Mouse (Mus musculus) intestine, embryonic 15.5 days (tissue): ENCODE data around the gene Tbx2. TPM values are rescaled to one million over a fixed set of nuclear protein-coding genes. Genes with fewer than 3 reads are reported as not detected.
A peak's percentile ranks its signal among the peaks of the same experiment; 100 is the strongest.

Experiments
- ATAC-seq: fragments of 200-750 bp; cut with Nextera tagmentation; 2 replicates; pipeline ENCODE4 v1.8.0; 2017; ENCODE audit warnings: moderate TSS enrichment, moderate library complexity
- H3K27ac ChIP-seq: fragments of 300-500 bp; sonication (generic); 2 replicates; pipeline ENCODE4 v1.5.1; 2015; ENCODE audit warnings: mild to moderate bottlenecking, inconsistent platforms
- H3K27me3 ChIP-seq: fragments of 300-500 bp; sonication (generic); replicated peaks from 2 replicates; pipeline ENCODE4 v1.6.1; 2015; ENCODE audit warnings: inconsistent platforms
- H3K36me3 ChIP-seq: fragments of 300-500 bp; sonication (generic); 2 replicates; pipeline ENCODE4 v1.6.1; 2015; ENCODE audit warnings: inconsistent platforms
- H3K4me1 ChIP-seq: fragments of 300-500 bp; sonication (generic); replicated peaks from 2 replicates; pipeline ENCODE4 v1.6.1; 2015; ENCODE audit warnings: inconsistent platforms
- H3K4me2 ChIP-seq: fragments of 300-500 bp; sonication (generic); replicated peaks from 2 replicates; pipeline ENCODE4 v1.6.1; 2015; ENCODE audit warnings: mild to moderate bottlenecking, inconsistent platforms
- H3K4me3 ChIP-seq: fragments of 300-500 bp; sonication (generic); replicated peaks from 2 replicates; pipeline ENCODE4 v1.5.1; 2015; ENCODE audit warnings: inconsistent platforms
- H3K9ac ChIP-seq: fragments of 300-500 bp; sonication (generic); 2 replicates; pipeline ENCODE4 v1.6.1; 2015; ENCODE audit warnings: inconsistent platforms
- H3K9me3 ChIP-seq: fragments of 300-500 bp; sonication (generic); 2 replicates; pipeline ENCODE4 v1.6.1; 2016; ENCODE audit warnings: inconsistent platforms
- WGBS: fragments of 180-500 bp; shearing (Covaris S2); methylation state at CpG from one replicate; pipeline ENCODE4 v1.1.7; 2015; 5-methylcytosine and 5-hydroxymethylcytosine counted together
- polyA plus RNA-seq: library from polyadenylated mRNA; unstranded; fragments of >200 nt; fragmentation: Nextera tagmentation; extraction: Ambion mirVana; gene quantifications from 2 replicates; pipeline ENCODE4 v1.2.1, GENCODE M21; 2015

Gene Tbx2
- polyA plus RNA-seq, 1 experiment from 2014 or later = 5.6 TPM

- peaks cover 20% of the 10 kb centered on the region for H3K4me1 ChIP-seq
- H3K27me3 ChIP-seq = peaks cover 70% of the 10 kb centered on the region
- H3K9me3 ChIP-seq = no peaks in the 10 kb centered on the region
- H3K9ac ChIP-seq = no peak within 1 kb of the TSS
- H3K4me3 ChIP-seq = no peak within 1 kb of the TSS
- no peaks in the 10 kb centered on the region for H3K36me3 ChIP-seq
- no peak within 1 kb of the TSS for H3K4me2 ChIP-seq
- WGBS = 29% methylated on average over 21 of the region's 28 CpGs
- no peak within 1 kb of the TSS for H3K27ac ChIP-seq
- ATAC-seq = no peak
These were observed 53.5 kb downstream of the Tbx2 start, which contains the start of gene Tbx4 for GRCm38 (mm10) chr11:85885665-85886428. TSS of gene Tbx4 (plus strand) at chr11:85886422.

- H3K9me3 ChIP-seq = no peaks in the 10 kb centered on the region
- no peak overlapping the region for H3K4me3 ChIP-seq
- peaks cover 20% of the 10 kb centered on the region for H3K4me1 ChIP-seq
- H3K9ac ChIP-seq = no peak overlapping the region
- WGBS = 7% methylated on average over 22 of the region's 22 CpGs
- H3K36me3 ChIP-seq = no peaks in the 10 kb centered on the region
- no peak overlapping the region for H3K4me2 ChIP-seq
- ATAC-seq = no peak
- peaks cover 76% of the 10 kb centered on the region for H3K27me3 ChIP-seq
- no peak overlapping the region for H3K27ac ChIP-seq
These were observed 54.1 kb downstream of the Tbx2 start for GRCm38 (mm10) chr11:85886429-85886785.

GRCm38 (mm10) chr11:85887273-85887672, 54.9 kb downstream of the Tbx2 start:
- Histone ChIP-seq H3K27ac (no peak overlapping the region), H3K4me3 (no peak overlapping the region), H3K4me1 (peaks cover 20% of the 10 kb centered on the region), H3K36me3 (no peaks in the 10 kb centered on the region), H3K9me3 (no peaks in the 10 kb centered on the region), H3K4me2 (no peak overlapping the region), H3K9ac (no peak overlapping the region), H3K27me3 (peaks cover 81% of the 10 kb centered on the region)
- 28% methylated on average over 6 of the region's 6 CpGs for WGBS
- ATAC-seq = no peak

GRCm38 (mm10) chr11:85887801-85888450, 55.6 kb downstream of the Tbx2 start:
- 9% methylated on average over 17 of the region's 17 CpGs for WGBS
- Histone ChIP-seq H3K27ac (no peak overlapping the region), H3K36me3 (no peaks in the 10 kb centered on the region), H3K4me3 (0 out of 2 replicates have a peak overlapping the region, but pooled peaks have one; percentile 6), H3K9me3 (no peaks in the 10 kb centered on the region), H3K9ac (no peak overlapping the region), H3K4me1 (peaks cover 20% of the 10 kb centered on the region), H3K4me2 (no peak overlapping the region; the same call in 1 of the 2 replicates), H3K27me3 (peaks cover 81% of the 10 kb centered on the region)
- ATAC-seq = no peak

GRCm38 (mm10) chr11:85888451-85888961, 56.2 kb downstream of the Tbx2 start:
- WGBS = 4% methylated on average over 26 of the region's 26 CpGs

GRCm38 (mm10) chr11:85889056-85889729, 56.8 kb downstream of the Tbx2 start:
- peak; percentile 19; the same call in 1 of the 2 replicates for ATAC-seq
- Histone ChIP-seq H3K27ac (no peak overlapping the region), H3K9me3 (no peaks in the 10 kb centered on the region), H3K9ac (no peak overlapping the region), H3K4me1 (peaks cover 20% of the 10 kb centered on the region), H3K4me2 (no peak overlapping the region), H3K27me3 (peaks cover 89% of the 10 kb centered on the region), H3K4me3 (0 out of 2 replicates have a peak overlapping the region, but pooled peaks have one; percentile 6), H3K36me3 (no peaks in the 10 kb centered on the region)
- WGBS = 43% methylated on average over 8 of the region's 8 CpGs

More at GRCm38 (mm10) chr11:85888451-85888961, 56.2 kb downstream of the Tbx2 start:
- Histone ChIP-seq H3K27me3 (peaks cover 84% of the 10 kb centered on the region), H3K4me3 (peak overlapping the region; percentile 6; the same call in 1 of the 2 replicates), H3K4me2 (peak overlapping the region; percentile 37), H3K4me1 (peaks cover 20% of the 10 kb centered on the region), H3K9ac (no peak overlapping the region), H3K27ac (no peak overlapping the region), H3K36me3 (no peaks in the 10 kb centered on the region), H3K9me3 (no peaks in the 10 kb centered on the region)
- peak; percentile 83 for ATAC-seq

- H3K4me2 ChIP-seq = no peak overlapping the region
- WGBS = 11% methylated on average over 47 of the region's 47 CpGs
- peaks cover 88% of the 10 kb centered on the region for H3K27me3 ChIP-seq
- H3K27ac ChIP-seq = no peak overlapping the region
- H3K4me1 ChIP-seq = peaks cover 24% of the 10 kb centered on the region
- ATAC-seq = no peak
- no peaks in the 10 kb centered on the region for H3K36me3 ChIP-seq
- H3K4me3 ChIP-seq = no peak overlapping the region
- H3K9ac ChIP-seq = no peak overlapping the region
- no peaks in the 10 kb centered on the region for H3K9me3 ChIP-seq
These were observed 57.6 kb downstream of the Tbx2 start for GRCm38 (mm10) chr11:85889730-85890562.

- Histone ChIP-seq H3K4me1 (peaks cover 29% of the 10 kb centered on the region), H3K36me3 (no peaks in the 10 kb centered on the region), H3K9ac (no peak overlapping the region), H3K9me3 (no peaks in the 10 kb centered on the region), H3K27ac (no peak overlapping the region), H3K27me3 (peaks cover 88% of the 10 kb centered on the region), H3K4me2 (no peak overlapping the region), H3K4me3 (no peak overlapping the region)
- 9% methylated on average over 13 of the region's 13 CpGs for WGBS
- no peak for ATAC-seq
These were observed 58.2 kb downstream of the Tbx2 start for GRCm38 (mm10) chr11:85890563-85890845.

GRCm38 (mm10) chr11:85891010-85891691, 58.8 kb downstream of the Tbx2 start:
- H3K4me1 ChIP-seq = peaks cover 28% of the 10 kb centered on the region
- WGBS = 6% methylated on average over 13 of the region's 13 CpGs
- no peak overlapping the region for H3K27ac ChIP-seq
- H3K9me3 ChIP-seq = no peaks in the 10 kb centered on the region
- no peak overlapping the region for H3K4me3 ChIP-seq
- H3K36me3 ChIP-seq = no peaks in the 10 kb centered on the region
- no peak overlapping the region for H3K4me2 ChIP-seq
- no peak for ATAC-seq
- H3K27me3 ChIP-seq = peaks cover 88% of the 10 kb centered on the region
- H3K9ac ChIP-seq = no peak overlapping the region
